Mouse (Mus musculus) cerebellum, adult 2 months (tissue): Measurements from ENCODE around the gene Ip6k1. TPM values are rescaled to one million over a fixed set of nuclear protein-coding genes. Genes with fewer than 3 reads are reported as not detected.

ENCODE experiments used
- DNase-seq, 2 experiments: peaks; one replicate each; pipeline ENCODE4 v3.0.0; 2021
- H3K27ac ChIP-seq: fragments of 200-500 bp; 2 replicates; pipeline ENCODE4 v1.5.1; 2012; ENCODE audit warnings: low read length, control low read depth, inconsistent platforms; ENCODE audit not compliant: insufficient read depth
- H3K27me3 ChIP-seq: fragments of 200-500 bp; 2 replicates; pipeline ENCODE4 v1.6.1; 2012; ENCODE audit warnings: inconsistent platforms, mild to moderate bottlenecking, low read length, moderate library complexity; ENCODE audit not compliant: control insufficient read depth, insufficient read depth
- H3K4me1 ChIP-seq: fragments of 200-500 bp; 2 replicates; pipeline ENCODE4 v1.6.1; 2011; ENCODE audit warnings: low read length; ENCODE audit not compliant: control insufficient read depth, insufficient read depth
- H3K4me3 ChIP-seq: fragments of 200-500 bp; replicated peaks from 2 replicates; pipeline ENCODE3; 2011; ENCODE audit warnings: mild to moderate bottlenecking, low read depth, low read length, control low read depth; ENCODE audit not compliant: insufficient read depth
- CTCF ChIP-seq: fragments of 200-500 bp; IDR thresholded peaks from 2 replicates; pipeline ENCODE4 v1.5.1; 2011; ENCODE audit warnings: low read depth, mild to moderate bottlenecking, control low read depth, low read length, moderate library complexity, borderline replicate concordance; ENCODE audit not compliant: insufficient read depth
- POLR2A ChIP-seq: fragments of 200-500 bp; IDR thresholded peaks from 2 replicates; pipeline ENCODE4 v1.6.1; 2011; ENCODE audit warnings: low read length, control low read depth, borderline replicate concordance; ENCODE audit not compliant: insufficient read depth
- WGBS: fragments of 180-500 bp; shearing (Covaris S2); methylation state at CpG from one replicate; pipeline ENCODE4 v1.1.7; 2018; 5-methylcytosine and 5-hydroxymethylcytosine counted together
- polyA plus RNA-seq: library from polyadenylated mRNA; depleted of rRNA; stranded (reverse); fragments of >200 nt; gene quantifications from 2 replicates; pipeline ENCODE4 v1.2.3, GENCODE M21; 2012

Ip6k1 gene
- polyA plus RNA-seq, 1 experiment, result 191 TPM

GRCm38 (mm10) chr9:108046582-108046981, 44.3 kb downstream of the Ip6k1 start:
- 70% methylated on average over 4 of the region's 4 CpGs for WGBS
- DNase-seq, result peak in 1 of 2 experiments; percentile 18
- no peaks in the 10 kb centered on the region for H3K27me3 ChIP-seq
- H3K4me1 ChIP-seq, result no peaks in the 10 kb centered on the region; the same call in 1 of the 2 replicates
- H3K27ac ChIP-seq, result no peak overlapping the region
- no peak for TF ChIP-seq POLR2A
- TF ChIP-seq CTCF, result no peak
- no peak overlapping the region for H3K4me3 ChIP-seq

DNA sequence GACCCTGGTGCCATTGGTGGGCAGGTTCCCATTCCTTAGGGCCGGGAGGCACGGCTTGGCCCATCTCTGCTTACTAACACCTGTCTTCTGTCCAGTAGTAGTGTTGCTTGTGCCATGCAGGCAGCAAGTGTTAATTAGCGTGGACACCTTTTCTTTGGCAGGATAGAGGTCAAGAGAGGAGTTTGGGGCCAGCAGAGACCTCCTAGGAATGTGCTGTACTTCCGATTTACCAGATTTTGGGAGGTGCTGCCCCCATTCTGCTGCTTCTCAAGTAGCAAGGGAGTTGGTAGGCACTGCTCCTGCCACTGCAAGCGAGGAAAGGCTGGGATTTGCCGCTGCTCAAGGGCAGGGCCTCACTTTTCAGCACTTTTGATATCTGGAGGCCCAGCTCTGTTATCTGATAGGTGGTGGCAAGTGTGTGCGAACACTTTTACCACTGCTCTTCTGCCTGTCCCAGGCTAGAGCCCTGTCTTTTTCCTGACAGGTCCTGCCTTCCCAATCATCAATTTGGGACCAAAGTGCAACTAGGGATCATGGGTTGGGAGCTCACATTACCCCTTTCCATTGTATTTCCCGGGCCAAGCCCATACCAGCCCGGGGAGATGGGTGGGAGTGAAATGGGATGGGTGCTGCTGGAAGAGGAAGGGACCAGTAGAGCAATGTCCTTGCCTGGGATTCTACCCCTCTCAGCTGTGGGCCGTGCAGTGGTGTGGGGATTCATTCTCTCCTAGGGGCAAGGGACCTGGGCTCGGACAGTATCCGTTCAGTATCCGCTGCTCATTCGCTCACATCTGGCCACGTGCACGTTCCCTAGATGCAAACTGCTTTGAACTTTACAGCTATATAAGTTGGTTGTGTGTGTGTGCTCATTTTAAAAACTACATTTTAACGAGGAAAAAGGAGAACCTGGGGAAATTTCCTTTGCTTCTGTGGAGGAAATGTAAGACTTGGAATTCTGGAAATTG, 45.6 kb downstream of the Ip6k1 start:
- H3K4me3 ChIP-seq, result no peak overlapping the region
- TF ChIP-seq POLR2A (no peak), CTCF (no peak)
- 45% methylated on average over 17 of the region's 17 CpGs for WGBS
- no peaks in the 10 kb centered on the region for H3K27me3 ChIP-seq
- no peaks in the 10 kb centered on the region; the same call in 1 of the 2 replicates for H3K4me1 ChIP-seq
- DNase-seq, result peak; percentile 19 to 23
- no peak overlapping the region for H3K27ac ChIP-seq

- DNase-seq, result no peak
- Histone ChIP-seq H3K27me3 (no peaks in the 10 kb centered on the region), H3K27ac (no peak overlapping the region), H3K4me1 (peaks cover 5% of the 10 kb centered on the region; the same call in 1 of the 2 replicates), H3K4me3 (peak overlapping the region; percentile 98)
- WGBS, result 2% methylated on average over 19 of the region's 19 CpGs
- TF ChIP-seq POLR2A (no peak), CTCF (no peak)
These were observed 46.3 kb downstream of the Ip6k1 start for GRCm38 (mm10) chr9:108048566-108048955.

- H3K27ac ChIP-seq, result peak within 1 kb of the TSS; percentile 63; the same call in 1 of the 2 replicates
- no peak for TF ChIP-seq CTCF
- peak; percentile 70; the same call in 1 of the 2 replicates for TF ChIP-seq POLR2A
- peak within 1 kb of the TSS; percentile 98 for H3K4me3 ChIP-seq
- DNase-seq, result peak; percentile 94 to 97
- under 1% methylated on average over 39 of the region's 39 CpGs for WGBS
- no peaks in the 10 kb centered on the region for H3K27me3 ChIP-seq
- H3K4me1 ChIP-seq, result peaks cover 7% of the 10 kb centered on the region; the same call in 1 of the 2 replicates
These were observed 46.7 kb downstream of the Ip6k1 start, which contains the start of gene Gmppb for GRCm38 (mm10) chr9:108049016-108049455. Gmppb (plus strand) TSS chr9:108049242.

DNA sequence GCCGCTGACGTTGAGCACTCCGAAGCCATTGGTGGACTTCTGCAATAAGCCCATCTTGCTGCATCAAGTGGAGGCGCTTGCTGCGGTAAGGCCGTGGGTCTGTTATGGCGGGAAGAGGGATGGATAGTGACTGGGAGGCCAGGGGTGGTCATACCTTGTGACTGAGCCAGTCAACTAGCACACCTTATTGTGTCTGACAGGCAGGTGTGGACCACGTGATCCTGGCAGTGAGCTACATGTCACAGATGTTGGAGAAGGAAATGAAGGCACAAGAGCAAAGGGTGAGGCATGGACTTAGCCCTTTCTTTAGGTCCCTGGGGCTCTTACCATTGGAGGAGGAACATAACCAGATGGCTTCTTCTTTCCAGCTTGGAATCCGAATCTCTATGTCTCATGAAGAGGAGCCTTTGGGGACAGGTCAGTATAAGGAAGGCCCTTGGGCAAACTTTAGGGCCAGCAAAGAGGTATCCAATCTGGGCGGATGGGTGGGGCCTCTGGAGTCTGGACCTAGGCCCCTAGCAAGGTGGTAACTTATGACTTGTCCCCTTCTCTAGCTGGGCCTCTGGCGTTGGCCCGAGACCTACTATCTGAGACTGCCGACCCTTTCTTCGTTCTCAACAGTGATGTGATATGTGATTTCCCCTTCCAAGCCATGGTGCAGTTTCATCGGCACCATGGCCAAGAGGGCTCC, 47.4 kb downstream of the Ip6k1 start:
- DNase-seq, result peak; percentile 29 to 38
- H3K27me3 ChIP-seq, result no peaks in the 10 kb centered on the region
- H3K4me3 ChIP-seq, result peak overlapping the region; percentile 98
- 37% methylated on average over 15 of the region's 15 CpGs for WGBS
- H3K4me1 ChIP-seq, result peaks cover 7% of the 10 kb centered on the region; the same call in 1 of the 2 replicates
- TF ChIP-seq POLR2A, result 0 out of 2 replicates have a peak, but pooled peaks have one; percentile 10
- TF ChIP-seq CTCF, result no peak
- H3K27ac ChIP-seq, result peak overlapping the region; percentile 63; the same call in 1 of the 2 replicates

DNA sequence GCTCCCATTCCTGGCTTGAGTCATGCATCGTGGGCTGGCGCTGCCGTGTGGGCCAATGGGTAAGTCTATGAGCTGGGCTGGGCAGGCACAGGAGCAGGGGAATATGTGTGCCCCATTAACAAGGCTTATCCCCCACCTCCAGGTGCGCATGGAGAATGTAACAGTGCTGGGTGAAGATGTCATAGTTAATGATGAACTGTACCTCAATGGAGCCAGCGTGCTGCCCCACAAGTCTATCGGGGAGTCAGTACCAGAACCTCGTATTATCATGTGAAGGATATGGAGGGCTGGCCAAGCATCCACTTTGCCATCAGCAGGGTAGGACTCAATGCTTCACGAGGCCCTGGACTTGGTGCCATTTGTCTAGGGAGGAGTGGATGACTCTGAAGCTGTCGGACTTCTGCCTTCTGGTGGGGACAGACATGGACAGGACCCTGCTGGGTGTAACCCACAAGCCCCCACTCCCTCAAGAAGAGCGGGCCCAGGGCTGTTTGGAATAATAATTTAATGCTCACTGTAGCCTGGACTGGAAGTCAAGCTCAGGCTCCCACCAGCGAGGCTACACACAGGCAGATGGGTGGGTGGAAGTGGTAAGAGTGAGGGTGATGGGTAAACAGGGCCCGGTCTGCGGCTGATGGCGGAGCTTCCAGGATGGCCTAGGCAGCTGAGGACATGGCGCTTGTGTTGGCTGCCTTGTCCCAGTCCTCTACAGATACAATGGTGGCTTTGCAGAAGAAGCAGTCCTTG, 49.1 kb downstream of the Ip6k1 start:
- peaks cover 7% of the 10 kb centered on the region; the same call in 1 of the 2 replicates for H3K4me1 ChIP-seq
- H3K27me3 ChIP-seq, result no peaks in the 10 kb centered on the region
- H3K27ac ChIP-seq, result no peak overlapping the region
- peak; percentile 18 to 26 for DNase-seq
- 89% methylated on average over 15 of the region's 15 CpGs for WGBS
- TF ChIP-seq POLR2A, result peak; percentile 8; the same call in 1 of the 2 replicates
- TF ChIP-seq CTCF, result no peak
- no peak overlapping the region for H3K4me3 ChIP-seq

DNA sequence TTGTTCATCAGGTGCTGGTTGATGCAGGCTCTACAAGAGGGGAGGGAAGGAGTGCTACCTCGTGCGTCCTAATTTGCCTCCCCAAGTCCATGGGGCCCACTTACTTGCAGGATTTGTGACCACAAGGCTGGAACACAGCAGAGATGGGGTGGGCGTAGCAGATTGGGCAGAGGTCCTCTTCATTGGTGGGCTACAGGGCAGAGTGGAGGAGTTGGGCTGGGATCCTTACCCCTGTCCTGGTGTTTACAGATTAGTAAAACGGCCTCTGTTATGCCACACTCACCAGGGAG, 49.6 kb downstream of the Ip6k1 start:
- no peak overlapping the region for H3K27ac ChIP-seq

More for the DNA sequence above, 49.6 kb downstream of the Ip6k1 start:
- peak in 1 of 2 experiments; percentile 12 for DNase-seq
- Histone ChIP-seq H3K27me3 (no peaks in the 10 kb centered on the region), H3K4me1 (peaks cover 7% of the 10 kb centered on the region; the same call in 1 of the 2 replicates), H3K4me3 (no peak overlapping the region)
- TF ChIP-seq POLR2A (no peak), CTCF (no peak)
- WGBS, result 75% methylated on average over 4 of the region's 4 CpGs
